Mouse (Mus musculus): ENCODE results near the gene Vil1.
"Not testable (repeated sequence)": the region's sequence is repeated elsewhere in the genome, so short reads cannot be mapped to it uniquely, and the experiment has no call there.

Gene Vil1

DNA sequence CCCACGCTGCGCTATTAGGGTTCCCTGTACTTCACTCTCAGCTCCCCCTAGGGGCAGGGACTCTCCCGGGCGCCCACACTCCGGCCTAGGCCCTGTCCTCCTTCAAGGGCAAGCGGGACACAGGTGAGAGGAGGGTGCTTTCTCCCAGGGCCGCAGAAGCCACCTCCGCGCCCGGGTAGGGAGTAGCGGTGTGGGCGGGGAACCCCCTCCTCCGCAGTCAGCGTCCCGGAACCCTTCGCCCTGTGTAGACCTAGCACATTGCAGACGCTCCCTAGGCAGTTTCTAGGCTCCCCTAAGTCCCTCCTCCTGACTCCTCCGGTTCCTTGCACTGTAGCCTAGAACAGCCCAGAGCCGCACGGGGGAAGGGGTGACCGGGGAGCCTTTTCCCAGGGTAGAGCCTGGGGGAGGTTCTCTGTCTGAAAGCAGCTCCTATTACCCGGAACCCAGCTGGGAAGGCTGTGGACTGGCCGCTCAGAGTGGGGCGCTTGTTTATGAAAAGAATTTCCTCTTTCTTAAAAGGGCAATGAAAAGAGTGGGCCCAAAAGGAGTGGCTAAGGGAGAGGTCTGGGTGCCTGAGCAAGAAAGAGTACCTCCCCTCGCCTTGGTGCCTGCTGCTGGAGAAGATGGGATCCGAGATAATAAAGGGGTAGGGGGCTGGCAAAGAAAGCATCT lies 22.3 kb upstream of the Vil1 start:
- peak; percentile 96 for DNase-seq (ENCODE audit: low read depth, low spot score)

DNA sequence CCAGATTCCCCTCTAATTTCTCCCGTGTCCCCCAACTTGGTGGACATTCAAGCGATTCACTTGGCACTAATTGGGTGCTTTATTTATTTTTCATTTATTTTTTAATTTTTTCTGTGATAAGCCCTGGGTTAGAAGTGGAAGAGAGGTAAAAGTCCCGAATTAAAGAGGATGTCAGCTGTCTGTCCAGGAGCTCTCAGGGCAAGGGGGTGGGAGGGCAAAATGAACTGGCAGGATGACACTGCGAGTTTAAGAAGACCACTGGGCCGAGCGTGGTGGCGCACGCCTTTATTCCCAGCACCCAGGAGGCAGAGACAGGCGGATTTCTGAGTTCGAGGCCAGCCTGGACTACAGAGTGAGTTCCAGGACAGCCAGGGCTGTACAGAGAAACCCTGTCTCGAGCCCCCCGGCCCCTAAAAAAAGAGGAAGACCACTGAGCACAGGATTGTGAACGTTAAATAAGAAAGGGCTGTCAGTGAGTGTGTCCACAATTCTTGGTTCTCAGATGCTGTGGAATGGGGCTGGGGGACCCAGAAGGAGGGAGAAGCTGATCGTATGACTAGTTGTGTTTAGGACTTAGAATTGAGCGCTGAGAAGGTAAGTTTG lies 21.7 kb upstream of the Vil1 start:
- DNase-seq (ENCODE audit: low read depth, low spot score) = no peak

DNA sequence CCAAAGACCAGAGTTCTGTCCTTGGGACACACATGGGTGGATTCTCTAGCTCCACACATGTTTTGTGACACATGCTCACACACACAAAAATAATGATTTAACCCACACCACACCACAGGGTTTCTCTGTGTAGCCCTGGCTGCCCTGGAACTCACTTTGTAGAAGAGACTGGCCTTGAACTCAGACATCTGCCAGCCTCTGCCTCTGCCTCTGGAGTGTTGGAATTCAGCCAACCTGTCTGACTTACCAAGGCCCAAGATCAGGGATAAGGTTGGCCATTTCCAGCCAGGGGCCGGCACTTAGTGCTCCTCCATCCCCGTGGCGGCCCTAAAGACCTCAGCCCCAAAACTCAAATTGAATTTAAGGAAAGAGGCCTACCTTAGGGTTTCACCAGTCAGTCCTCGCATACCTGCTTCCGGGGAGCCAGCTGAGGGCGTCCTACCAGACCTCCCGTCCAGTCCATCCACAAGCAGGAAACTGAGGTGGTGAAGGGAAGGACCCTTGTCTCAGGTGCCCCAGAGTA lies 20.7 kb upstream of the Vil1 start:
- DNase-seq (ENCODE audit: low read depth, low spot score) = no peak

DNA sequence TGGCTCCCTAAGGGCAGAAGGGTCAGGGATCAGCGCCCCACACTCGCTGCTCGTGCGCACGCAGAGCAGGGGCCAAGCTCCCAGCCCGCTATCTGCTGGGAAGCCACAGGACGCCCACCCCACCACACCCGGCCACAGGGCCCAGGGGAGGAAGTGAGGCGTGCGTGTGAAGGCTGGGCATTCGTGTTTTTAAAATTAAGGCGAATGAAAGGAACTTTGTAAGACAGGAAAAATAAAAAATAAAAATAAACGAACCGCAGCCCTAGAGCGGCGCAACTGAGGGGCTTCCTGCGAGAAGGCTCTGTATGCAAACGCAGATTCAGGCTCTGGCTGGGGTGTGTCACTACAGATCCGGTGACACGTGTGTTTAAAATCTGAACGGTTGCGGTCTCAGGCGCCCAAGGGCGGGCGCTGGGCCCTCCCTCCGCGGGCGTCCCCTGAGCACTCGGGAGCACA lies 19.3 kb upstream of the Vil1 start:
- no peak for DNase-seq (ENCODE audit: low read depth, low spot score)

DNA sequence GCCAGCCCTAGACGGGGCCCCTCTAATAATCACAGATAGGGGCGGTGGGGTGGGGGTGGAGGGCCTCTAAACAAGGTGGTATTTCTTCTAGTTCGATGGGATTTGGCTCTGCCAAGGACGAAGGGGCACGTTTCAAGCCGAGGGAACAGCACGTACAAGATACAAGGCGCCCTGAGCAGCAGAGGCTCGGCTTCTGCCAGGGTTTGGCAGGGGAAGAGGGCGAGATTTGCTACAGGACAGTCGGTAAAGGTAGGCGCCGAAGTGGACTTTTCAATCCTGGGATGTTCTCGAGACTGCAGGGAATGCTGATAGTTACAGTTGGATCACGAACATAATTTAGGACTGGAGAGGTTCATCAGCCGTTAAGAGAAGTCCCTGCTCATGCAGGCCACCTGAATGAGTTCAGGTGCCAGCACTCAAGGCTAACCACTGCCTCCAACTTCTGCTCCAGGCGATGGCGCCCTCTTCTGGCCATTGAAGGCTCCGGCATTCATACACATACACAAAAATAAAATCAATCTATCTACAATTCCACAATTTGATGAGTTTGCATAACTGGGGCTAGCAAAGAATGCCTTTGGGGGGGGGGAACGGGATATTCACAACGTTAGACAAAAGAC lies 18.8 kb upstream of the Vil1 start:
- DNase-seq (ENCODE audit: low read depth, low spot score) = no peak

DNA sequence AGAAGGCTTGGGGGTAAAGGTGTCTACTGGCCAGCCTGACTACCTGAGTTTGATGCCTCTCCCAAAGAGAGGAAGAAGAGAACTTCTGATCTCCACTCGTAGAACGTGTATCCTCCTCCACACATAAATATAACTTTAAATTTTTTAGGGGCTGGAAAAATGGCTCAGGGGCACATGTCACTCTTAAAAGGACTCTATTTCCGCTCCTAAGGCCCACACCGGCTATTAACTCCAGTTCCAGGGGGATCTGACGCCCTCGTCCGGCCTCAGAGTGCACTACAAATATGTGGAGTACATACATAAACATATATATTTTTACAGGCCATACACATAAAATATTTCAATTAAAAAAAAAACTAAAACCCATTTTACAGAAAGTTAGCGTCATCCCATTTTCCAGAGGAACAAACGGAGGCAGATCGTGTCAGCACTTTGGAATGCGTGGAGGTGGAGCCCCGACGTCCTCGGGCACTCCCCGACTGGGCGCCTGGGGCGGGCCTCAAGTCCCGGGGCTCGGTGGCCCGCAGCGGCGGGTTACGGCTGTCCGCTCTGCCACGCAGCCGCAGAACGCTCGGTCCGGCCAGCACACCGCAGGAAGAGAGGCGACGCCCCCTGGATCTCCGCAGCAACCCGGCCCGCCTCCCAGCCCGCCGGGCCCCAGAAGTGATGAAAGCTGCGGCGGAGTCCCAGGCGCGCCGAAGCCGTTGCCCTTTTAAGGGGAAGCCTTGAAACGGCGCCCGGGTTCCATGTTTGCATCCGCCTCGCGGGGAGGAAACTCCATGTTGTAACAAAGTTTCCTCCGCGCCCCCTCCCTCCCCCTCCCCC lies 18.0 kb upstream of the Vil1 start, which contains the start of gene Ctdsp1:
Gene Ctdsp1 (plus strand): TSS at position 586 of the 825 bp plus-strand sequence.
- DNase-seq (ENCODE audit: low read depth, low spot score) = peak; percentile 87

DNA sequence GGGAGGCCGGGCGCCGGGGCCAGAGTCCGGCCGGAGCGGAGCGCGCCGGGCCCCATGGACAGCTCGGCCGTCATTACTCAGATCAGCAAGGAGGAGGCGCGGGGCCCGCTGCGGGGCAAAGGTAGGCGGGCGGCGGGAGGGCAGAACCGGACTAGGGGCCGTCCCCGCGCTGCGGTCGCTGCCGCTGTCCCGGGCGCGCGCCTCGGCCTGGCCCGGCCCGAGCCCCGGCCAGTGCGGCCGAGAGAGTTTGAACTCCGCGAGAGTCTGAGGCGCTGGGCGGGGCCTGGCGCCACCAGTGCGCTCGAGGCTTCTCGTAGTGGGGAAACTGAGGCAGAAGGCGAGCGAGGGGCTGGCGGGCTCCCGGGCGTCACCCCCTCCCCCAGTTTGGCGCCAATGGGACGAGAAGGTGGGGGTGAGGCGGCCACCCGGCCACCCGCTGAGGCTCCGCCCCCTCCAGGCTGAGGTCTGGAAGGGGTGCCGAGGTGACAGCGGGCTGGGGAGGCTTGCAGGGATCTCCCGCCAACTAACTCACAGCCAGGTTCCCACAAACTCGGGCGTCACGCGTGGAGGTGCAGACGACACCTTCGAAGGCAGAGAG lies 17.2 kb upstream of the Vil1 start:
- DNase-seq (ENCODE audit: low read depth, low spot score) = no peak

DNA sequence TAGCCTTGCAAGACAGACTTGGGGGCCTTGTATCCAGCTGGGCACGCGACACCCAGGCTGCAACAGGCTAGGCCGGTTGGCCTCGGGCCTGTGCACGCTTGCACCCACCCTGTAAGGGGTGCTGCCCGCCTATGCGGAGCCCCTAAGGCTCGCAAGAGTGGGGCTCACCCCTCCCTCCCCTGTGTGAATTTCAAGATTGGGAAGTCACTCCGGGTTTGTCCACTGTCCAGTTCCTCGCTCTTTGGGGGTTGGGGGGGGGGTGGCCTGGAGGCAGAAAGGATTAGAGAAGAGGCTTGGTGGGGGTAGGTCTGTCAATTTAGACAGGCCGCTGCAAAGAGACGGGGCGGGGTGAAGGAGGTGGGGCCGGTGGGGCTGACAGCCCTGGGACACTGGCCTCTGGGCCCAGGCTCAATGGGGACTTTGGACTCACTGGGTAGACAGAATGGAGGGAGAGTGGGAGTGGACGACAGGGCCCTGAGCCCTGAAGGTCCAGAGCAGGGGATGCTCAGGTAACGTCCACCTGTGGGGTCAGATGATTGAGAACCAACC lies 16.7 kb upstream of the Vil1 start:
- DNase-seq (ENCODE audit: low read depth, low spot score) = no peak

DNA sequence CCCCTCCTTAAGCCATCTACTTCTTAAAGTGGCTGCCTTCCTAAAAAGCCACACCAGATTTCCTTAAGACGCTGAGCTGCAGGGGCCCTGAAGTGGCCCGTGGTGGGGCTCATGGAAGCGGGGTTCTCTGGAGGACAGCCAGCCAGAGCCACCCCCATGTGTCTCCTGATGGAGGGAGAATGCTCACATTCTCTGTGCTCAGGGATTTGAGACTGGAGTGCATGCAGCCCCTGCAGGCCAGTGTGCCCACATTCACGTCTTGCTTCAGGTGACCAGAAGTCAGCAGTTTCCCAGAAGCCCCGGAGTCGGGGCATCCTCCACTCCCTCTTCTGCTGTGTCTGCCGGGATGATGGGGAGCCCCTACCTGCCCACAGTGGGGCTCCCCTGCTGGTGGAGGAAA lies 16.2 kb upstream of the Vil1 start:
- DNase-seq (ENCODE audit: low read depth, low spot score) = no peak

DNA sequence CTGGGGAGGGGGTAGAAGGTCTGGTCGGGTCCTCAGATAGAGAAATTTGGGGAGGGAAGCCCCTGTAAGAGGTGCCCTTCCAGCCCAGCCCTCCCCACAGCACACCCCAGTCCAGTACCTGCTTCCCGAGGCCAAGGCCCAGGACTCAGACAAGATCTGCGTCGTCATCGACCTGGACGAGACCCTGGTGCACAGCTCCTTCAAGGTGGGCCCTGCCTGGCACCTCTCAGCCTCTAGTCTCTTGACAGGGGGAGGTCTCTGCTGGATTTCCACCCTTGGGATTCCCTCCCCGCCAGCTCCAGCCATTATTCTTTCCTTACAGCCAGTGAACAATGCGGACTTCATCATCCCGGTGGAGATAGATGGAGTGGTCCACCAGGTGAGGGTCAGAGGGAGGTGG lies 15.5 kb upstream of the Vil1 start:
- no peak for DNase-seq (ENCODE audit: low read depth, low spot score)

DNA sequence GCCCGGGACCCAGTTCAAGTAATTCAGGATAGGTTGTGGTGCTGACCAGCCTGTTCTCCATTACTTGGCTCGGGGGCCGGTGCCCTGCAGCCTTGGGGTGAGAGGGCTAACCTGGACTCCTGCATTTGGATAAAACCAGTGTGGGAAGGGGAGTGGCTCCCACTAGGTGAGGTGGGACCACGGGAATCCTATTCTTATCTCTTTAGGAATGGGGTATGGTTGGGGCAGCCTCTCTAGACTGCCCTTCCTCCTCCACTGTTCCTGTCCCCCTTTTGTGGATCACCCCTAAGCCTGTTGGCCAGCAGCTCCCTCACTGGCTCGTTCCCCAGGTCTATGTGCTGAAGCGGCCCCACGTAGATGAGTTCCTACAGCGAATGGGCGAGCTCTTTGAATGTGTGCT lies 14.9 kb upstream of the Vil1 start:
- no peak for DNase-seq (ENCODE audit: low read depth, low spot score)

DNA sequence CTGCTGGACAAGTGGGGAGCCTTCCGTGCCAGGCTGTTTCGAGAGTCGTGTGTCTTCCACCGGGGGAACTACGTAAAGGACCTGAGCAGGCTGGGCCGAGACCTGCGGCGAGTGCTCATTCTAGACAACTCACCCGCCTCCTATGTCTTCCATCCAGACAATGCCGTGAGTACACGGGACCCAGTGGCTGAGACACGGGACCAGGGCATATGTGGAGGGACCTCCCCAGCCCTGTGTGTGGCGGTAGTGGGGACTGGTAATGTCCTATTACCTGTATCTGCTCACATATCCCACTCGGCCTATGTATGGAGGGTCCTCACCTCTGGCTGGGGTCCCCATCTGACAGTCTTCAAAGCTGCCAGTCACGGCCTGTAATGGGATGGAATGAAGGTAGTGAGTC lies 14.3 kb upstream of the Vil1 start:
- no peak for DNase-seq (ENCODE audit: low read depth, low spot score)

DNA sequence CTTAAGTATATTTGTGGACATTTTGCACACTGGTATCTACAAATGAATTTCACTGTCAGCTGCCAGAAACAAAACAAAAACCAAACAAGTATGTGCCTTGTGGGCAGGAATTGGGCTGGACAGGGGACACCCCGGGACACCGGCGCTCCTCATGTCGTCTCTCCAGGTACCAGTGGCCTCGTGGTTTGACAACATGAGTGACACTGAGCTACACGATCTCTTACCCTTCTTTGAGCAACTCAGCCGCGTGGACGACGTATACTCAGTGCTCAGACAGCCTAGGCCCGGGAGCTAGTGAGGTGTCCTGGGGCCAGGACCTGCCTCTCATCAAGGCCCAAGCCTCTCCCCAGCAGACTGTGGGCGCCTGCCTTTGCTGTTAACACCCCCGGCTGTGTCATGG lies 13.9 kb upstream of the Vil1 start:
- DNase-seq (ENCODE audit: low read depth, low spot score) = no peak

DNA sequence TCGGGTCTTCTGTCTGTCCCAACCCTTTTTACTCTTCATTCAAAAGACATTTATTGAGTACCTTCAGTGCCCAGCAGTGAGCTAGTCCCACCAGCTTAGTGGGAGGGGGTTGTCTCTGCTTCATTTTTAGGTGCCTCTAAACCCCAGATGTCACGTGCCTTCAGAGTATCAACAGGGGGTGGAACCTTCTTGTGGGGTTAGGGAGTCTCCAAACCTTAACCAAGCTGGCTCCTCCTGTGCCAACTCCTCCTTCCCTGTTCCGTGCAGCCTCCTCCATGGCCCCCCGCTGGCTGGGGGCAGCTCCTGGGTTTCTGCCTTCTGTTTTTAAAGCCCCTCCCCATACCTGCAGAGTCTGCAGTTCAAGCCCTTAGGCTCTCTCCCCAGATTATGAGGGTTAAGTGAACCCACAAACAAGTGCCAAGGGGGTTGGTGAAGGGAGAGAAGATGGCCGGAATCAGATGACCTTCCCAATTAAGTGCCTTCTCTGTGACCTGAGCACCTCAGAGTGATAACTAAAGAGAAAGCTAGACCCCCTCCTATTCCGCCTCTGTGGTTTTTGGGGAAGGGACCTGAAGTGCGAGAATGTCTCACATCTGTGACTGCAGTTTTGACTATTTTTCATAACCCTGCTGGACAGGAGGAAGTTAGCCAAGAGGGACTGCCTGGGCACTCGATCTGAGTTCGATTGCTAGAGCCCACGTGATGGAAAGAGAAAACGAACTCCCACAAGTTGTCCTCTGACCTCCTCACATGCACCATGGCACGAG lies 12.5 kb upstream of the Vil1 start:
- not testable (repeated sequence) for DNase-seq (ENCODE audit: low read depth, low spot score)

DNA sequence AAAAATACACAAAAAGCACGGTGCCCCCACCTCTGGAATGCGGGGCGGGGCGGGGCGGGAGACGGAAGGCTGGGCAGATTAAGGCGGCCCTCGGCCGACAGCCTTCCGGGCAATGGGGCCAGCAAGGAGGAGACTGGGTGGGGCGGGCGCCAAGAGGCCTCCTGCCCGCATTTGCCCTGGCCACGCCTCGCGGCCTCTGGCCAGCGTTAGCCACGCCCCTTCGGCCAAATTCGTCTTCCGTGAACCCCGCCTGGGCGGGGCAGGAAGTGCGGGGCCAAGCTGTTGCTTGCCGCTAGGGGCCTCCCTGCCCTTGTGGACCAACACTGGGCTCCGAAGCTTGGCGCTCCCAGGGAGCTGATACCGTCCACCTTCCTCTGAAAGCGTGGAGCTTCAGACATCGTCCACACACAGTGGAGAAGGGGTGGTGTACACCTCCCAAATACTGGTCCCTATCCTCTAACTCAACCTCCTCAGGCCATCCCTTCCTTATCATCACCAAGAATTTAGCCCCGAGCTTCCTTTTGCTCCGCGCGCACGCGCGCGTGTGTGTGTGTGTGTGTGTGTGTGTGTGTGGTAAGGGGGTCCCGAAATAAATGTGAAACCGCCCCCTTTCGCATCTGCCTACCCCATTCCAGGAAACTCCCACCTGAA lies 11.8 kb upstream of the Vil1 start:
- peak; percentile 79 for DNase-seq (ENCODE audit: low read depth, low spot score)

DNA sequence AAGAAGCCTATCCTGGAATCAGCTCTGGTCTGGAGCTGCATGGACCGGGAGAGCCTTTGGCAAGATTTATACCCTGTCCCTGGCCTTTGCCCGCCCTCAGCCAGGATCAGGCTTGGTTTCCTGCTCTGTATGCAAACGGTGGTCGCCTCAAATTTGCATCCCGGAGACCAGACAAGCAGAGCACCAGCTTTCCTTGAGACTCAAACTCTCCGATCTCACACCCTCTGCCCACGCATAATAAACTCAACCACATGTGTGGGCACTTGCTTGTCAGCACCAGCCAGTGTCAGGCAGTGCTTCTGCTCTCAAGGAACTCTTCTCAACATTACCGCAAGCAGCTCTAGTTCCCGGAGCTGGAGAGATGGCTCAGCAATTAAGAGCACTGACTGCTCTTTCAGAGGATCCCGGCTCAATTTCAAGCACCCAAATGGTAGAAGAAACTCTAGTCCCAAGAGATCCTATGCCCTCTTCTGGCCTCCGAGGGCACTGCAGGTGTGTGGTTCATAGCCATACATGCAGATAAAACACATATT lies 11.2 kb upstream of the Vil1 start:
- DNase-seq (ENCODE audit: low read depth, low spot score) = peak; percentile 46

DNA sequence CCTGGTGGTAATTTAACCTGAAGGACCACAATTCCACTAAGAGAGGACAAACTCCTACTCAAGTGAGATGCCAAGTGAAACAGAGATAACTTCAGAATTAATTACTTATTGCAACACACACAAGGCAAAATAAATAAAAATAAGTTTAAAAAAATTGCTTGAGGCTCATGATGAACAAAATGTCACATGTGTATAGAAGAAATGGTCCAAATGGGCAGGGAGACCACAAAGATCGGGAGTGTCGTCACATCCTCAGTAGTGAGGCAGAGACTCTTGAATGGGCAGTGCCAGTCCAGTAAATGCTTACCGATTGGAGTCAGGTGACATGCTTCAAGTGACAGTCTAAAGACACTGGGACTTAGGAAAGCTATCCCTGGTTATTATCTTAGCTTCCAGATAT lies 8.6 kb upstream of the Vil1 start:
- no peak for DNase-seq (ENCODE audit: low read depth, low spot score)

DNA sequence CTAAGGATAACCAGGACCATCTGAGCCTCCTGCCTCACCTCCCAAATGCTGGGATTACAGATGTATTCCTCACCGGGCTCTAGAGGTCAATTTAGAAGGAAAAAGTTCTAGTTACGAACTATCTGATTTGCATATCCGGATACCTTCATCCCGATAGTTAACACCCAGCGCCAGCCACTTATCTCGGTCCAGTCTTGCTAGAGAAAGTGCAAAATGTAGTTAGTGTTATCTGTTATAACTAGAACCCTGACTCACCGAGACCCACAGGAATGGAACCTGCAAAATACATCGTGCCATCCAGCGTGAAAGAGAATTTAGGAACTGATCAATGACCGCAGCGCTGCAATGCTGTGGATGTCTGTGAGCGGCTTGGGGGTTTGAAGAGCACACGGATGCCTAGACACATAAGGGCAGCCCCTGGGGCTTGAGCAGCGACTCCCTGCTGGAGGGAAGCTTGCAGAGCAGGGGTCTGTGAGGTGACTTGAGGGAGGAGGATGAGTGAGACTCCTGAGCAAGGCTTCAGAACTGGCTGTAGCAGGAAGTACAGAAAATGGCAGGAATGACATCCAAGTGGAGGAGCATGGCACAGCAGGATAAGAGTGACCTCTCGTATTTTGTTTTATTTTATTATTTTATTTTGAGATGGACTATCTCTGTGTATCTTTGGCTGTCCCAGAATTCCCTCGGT lies 8.0 kb upstream of the Vil1 start:
- DNase-seq (ENCODE audit: low read depth, low spot score) = no peak

DNA sequence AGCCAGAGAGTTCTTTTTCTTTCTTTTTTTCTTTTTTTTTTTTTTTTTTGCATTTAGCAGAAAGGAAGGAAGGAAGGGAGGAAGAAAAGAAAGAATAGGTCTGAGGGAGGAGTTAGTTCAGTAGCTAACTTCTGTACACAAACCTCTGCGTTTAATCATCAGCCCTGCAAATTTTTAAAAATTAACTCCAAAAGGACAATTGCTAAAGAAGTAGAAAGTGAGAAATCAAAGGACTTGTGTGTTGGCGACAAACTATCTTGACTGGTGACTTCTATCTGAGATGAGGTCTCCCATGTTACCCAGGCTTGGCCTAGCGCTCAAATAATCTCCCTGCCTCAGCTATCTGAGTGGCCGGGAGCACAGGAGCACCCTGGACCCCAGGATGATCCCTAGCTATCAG lies 5.0 kb upstream of the Vil1 start:
- DNase-seq (ENCODE audit: low read depth, low spot score) = no peak

Data from telencephalon, adult 2 months (tissue).